In the genomic region with DNA sequence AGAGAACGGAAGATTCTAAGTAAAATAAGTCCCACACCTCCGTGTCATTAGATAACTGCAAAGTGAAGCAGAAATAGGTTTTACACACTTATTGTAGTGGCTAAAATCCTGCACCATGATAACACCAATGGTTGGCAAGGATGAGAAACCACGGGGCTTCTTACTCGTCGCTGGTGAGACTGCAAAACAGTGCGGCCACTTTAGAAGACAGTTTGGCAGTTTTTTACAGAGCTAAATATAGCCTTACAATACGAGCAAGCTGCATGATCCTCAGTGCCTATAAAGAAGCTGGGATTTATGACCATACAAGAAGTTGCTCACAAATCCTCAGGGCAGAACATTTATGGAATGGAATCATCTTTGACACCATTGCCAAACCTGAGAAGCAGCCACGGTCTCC, we compare ENCODE assay signal across 19 mouse cellular contexts. TPM values are rescaled to one million over a fixed set of nuclear protein-coding genes. Genes with fewer than 3 reads are reported as not detected.
"Had no signal": no experiment of that assay in that cellular context is flagged by ENCODE, and none has a peak within 500 bp of the region (broad histone marks: within the 10 kb centered on the region; RNA-seq: fewer than 3 reads in every experiment).

No protein-coding gene starts in this region.

- H3K27ac ChIP-seq: midbrain, embryonic 10.5 days; midbrain, embryonic 12.5 days; neural tube, embryonic 13.5 days; neural tube, embryonic 15.5 days had no signal

- ATAC-seq: midbrain, embryonic 16.5 days had no signal

- H3K9me3 ChIP-seq: midbrain, embryonic 10.5 days; midbrain, embryonic 12.5 days; neural tube, embryonic 13.5 days; neural tube, embryonic 15.5 days had no signal

- H3K4me3 ChIP-seq: midbrain, embryonic 10.5 days; midbrain, embryonic 12.5 days; myocyte; neural tube, embryonic 13.5 days; neural tube, embryonic 15.5 days had no signal

- DNase-seq: lung, embryonic 14.5 days; lung, postnatal 10 days; lung, postnatal 4 days; midbrain, embryonic 14.5 days; retina, postnatal 1 day; right cerebral cortex, adult 18-20 months; right cerebral cortex, postnatal 25 days; right cerebral cortex, postnatal 4 days; spleen, adult 18-20 months; thymus, adult 18-20 months; thymus, postnatal 14 days; thymus, postnatal 36 days had no signal

- H3K27me3 ChIP-seq: midbrain, embryonic 12.5 days; neural tube, embryonic 13.5 days; neural tube, embryonic 15.5 days had no signal

- H3K4me2 ChIP-seq: lung, embryonic 14.5 days; midbrain, embryonic 12.5 days; neural tube, embryonic 13.5 days; neural tube, embryonic 15.5 days had no signal

- H3K36me3 ChIP-seq: midbrain, embryonic 10.5 days; midbrain, embryonic 12.5 days; neural tube, embryonic 13.5 days; neural tube, embryonic 15.5 days had no signal

- H3K9ac ChIP-seq: lung, embryonic 14.5 days; midbrain, embryonic 12.5 days; neural tube, embryonic 13.5 days; neural tube, embryonic 15.5 days had no signal

RNA-seq across cellular contexts. Expression of a gene that starts 45.7 kb away (rescaled TPM):
- total RNA-seq: megakaryocyte-erythroid progenitor cell, adult 5-6 weeks had no signal
- polyA plus RNA-seq: myocyte had no signal
